Mouse (Mus musculus): ENCODE data around the gene Ptprd.

The Ptprd gene

DNA sequence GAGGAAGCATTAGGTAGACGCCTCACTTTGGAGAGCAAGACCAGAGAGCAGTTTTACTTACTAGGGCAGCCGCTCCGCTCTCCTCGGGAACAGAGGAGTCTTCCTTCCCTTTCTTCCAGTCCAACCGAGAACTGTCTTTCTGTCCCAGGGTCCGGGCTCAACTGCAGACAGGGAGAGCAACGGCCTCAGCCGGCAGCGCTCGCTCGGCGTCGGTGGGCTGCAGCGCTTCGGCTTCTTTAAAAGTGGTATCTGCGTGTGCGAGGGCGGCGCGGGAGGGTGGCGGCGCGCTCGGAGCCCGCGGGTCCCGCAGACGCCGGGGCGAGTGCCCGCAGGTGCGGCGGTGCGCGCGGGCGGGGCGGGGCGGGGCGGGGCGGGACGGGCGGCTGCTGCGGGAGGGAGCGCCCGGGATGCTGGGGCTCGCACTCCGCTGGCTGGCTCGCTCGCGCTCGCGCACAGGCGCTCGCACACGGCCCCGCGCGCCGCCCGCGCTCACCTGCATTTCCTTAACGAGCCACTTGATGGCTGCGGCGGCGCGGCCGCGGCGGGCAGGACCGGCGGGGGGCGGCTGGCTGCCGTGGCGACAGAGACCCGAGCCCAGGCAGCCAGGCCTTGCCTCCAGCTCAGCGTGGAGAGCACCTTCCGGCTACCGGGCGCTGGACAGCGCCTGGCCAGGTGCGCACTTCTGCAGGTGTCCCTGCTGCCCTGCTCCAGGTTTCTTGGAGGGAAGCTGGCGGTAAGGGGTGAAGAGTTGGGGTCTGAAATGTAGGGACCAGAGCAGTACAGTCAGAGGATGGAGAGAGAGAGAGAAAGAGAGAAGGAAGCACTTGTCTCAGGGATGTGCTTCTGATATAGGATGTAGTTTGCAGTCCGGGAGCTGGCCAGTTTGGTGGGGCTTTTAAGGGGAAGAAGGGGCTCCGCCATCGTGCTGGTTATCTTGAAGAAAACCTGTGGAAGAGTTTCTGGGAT lies at the start of gene Ptprd:
Gene Ptprd (minus strand): TSS at position 433 of the 966 bp plus-strand sequence.
- DNase-seq, result peak; percentile 68 to 80

DNA sequence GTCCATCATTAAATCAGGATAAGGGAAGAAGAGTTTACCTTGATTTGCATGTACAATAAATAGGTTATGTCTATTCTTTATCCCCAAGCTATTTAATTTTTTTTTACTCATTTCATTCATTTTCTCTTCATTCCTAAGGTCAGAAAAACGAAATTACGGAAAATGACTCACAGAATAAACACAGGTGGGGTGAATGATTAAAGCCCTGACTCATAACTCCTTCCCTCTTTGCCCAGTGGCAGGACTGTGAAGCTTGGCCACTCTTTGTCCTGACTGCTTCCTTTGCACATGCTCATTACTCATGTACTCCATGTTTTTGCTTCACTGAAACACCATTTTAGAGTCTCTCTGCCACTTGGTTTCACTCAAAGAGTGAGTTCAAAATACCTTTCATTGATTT lies 24.1 kb upstream of the Ptprd start:
- DNase-seq, result no peak

DNA sequence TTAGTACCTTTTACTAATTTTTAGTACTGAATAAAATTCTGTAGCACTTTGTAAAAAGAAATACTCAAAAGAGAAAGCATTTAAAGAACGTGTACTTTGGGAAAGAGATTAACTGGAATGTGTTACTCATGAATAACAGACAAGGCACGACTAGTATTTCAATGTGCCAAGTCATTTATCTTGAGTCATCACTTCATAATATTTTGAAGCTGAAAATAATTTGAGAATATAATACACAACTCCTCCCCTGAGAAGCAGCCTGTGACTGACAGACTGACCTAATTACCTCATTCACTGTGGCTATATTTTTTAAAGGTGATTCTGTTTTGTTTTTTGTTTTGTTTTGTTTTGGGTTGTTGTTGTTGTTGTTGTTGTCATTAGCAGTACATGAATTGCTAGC lies 23.6 kb upstream of the Ptprd start:
- no peak for DNase-seq

DNA sequence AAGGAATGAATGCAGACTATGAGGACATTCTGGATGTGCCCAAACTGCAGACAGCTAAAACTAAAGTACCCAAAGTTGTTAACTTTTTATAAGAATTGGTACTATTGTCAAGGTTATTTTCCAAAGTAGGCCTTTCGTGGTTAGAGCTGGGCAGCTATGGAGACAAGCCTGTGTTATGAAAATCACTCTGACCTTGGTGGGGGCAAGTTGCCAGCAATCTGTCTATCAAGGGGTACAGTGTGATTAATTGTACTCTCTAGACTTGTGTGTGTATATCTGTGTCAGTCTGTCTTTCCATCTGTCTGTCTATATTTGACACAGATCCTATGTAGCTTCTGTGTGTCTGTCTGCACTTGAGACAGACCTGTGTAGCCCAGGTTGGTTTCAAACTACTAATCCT lies 22.9 kb upstream of the Ptprd start:
- no peak for DNase-seq

DNA sequence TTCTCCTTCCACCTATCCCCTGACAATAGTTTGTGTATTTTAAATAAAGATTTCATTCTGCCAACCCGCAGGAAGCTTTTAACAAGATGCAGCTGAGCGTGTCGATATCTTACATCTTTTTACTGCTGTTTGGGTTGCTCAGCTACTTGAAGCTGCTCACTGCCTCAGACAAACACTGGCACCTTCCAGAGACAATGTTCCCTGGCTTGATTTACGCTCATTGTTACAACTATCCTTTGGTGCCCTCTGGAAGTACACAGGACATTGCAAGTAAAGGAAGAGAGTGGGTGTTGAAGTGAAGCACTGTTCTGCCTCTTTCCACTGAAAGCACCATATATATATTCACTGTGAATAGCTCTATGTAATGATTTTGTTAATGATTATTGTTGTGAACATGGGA lies 2.2 kb upstream of the Ptprd start:
- DNase-seq, result no peak

DNA sequence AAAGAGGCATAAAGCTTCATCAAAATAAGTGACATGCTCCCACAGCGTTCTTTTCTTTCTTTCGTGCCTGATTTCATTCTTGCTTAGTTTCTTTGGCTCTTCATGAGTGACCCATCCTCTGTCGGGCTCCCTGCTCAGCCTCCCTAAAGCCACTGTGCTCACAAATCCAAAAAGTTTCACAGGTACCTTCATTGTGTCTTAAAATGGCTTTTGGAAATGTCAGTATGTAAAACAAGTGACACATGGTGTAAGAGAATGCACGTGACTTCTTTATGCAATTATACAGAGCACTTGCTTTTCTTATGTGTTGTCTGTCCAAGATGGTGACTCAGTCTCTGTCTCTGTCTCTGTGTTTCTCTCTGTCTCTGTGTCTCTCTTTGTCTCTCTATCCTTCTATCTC lies 1.2 kb upstream of the Ptprd start:
- DNase-seq, result no peak

DNA sequence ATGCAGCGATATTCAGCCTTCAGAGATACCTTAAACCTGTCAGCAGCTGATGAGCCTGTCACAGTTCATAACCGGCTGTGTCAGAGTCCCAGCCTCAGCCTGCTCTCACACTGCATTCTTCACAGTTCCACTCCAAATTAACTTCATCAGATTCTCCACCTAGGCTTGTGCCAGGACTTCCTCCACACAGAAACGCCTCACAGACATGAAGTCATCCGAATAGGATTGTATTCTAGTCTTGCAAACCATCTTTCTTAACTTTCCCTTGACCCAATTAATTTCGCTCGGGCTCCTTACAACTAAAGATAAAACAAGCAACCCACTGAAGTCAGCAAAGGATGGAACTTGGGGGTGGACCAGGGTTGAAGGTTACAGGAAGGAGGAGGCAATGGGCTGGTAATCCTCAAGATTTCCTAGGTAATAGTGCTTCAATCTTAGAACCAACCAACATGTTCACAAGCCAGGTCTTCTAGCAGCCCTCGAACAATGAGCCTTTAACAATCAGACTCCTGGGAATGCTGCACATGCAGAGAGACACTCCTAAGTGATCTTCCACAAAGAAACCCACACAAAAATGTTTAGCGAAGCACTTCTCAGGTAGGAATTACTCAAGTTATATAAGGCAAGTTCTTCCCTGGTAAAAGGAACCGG lies 758 bp downstream of the Ptprd start:
- DNase-seq, result no peak

DNA sequence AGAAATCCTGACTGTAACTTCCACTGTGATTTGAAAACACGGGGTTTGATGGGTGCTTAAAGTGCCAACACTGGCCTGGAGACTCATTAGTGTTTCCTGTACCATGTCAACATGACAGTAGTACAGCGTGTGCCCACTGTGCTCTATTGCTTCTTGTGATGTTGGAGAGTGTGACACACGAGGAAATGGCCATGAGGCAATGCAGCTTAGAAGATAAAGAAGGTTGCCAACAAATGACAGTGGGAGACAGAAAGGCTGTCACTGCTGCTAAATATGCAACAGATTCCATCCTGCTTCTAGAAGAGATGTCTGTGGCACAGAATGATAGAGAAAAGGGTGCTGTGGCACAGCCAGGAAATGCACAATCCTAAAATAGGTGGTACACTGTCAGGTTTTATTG lies 6.7 kb downstream of the Ptprd start:
- DNase-seq, result no peak

DNA sequence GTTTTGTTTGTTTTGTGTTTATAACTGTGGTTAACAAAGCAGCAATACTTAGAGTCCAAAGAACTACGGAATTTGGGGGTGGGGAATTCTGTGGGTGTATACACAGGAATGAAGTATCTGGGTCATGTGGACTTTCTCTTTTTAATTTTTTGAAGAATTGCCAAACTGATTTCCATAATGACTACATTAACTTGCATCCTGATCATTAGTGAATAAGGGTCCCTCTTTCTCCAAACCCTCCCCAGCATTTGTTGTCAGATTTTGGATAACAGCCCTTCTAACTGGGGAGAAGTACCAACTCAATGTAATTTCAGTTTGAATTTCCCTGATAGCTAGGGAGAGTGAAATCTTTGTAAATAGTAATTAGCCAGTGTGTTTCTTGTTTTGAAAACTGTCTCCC lies 43.3 kb downstream of the Ptprd start:
- DNase-seq, result no peak

DNA sequence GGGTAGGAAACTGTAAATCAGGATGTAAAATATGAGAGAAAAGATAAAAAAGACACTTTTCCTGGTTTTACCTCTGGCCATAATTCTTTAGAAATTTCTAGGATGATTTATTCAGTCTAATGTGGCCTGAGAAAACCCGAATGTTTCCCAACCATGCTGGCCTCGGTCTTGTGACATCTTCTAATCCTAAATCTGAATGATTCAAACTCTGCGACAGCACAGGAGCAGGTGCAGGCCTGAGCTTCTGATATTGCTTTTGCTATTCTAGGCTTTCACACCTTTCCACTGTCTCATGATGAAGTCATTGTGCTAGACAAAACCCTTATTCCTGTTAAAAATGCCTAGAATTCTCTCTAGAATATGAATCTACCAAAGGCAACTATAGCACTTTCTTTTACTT lies 51.3 kb downstream of the Ptprd start:
- no peak for DNase-seq

DNA sequence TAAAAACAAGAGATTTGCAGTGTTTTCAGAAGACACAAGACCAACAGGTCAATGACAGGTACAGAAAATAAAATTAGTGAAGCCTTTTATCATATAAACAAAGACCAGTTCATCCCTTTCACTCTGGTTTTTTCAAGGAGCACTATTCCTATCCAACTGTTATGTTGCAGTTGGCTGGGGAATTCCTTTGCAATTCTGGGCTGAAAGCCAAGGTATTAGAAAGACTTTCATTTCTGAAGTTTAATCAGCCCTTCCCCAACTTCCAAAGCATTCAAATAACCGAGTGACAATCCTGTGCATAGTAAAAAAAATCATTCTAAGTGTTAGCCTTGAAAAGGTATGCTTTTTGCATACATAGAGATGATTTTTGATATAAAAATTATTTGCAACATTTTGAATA lies 61.2 kb downstream of the Ptprd start:
- DNase-seq, result no peak

DNA sequence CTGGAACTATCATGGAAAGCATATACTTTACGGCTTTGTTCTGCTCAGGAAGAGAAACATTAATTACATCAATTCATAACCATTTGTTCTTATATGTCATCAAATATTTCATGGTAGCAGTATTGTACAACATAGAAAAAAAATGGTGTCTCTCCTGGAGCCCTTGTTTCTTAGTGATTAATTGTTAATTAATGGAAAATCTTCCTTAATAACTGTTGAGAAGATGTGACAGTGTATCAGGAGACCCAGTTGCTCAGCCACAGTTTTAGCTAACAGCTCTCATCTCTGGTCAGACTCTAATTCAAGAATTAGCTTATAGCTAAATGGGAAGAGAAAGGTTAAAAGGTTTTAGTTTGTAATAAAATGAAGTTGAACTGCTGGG lies 69.0 kb downstream of the Ptprd start:
- no peak for DNase-seq

DNA sequence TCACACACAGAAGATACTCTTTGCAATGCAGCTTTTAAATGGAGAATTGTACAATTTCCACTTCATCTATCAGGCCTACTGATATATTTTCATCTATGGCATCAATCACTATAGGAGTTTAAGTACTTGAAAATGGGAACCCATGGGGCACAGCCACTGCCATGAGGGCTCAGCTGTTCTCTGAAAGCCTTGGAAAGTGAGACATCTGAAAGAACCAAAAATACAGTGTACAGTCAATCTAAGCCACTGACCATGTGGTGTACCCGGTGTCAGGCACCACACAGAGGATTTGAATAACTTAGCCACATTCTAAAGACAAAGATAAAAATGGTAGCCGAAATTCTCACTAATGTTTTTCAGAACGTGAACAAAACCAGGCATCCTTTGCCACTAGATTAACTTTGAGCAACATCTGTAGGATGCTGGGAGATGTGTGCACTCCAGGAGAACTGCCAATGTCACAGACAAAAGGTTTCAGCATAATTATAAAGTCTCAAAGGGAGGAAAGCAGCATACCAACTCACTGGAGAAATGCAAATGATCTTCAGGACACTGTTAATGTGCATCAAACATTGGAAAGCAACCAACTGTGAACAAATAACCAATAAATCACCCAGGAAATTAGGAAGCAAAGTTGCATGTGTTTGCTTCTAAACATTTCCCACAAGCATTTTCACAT lies 69.5 kb downstream of the Ptprd start:
- no peak for DNase-seq

DNA sequence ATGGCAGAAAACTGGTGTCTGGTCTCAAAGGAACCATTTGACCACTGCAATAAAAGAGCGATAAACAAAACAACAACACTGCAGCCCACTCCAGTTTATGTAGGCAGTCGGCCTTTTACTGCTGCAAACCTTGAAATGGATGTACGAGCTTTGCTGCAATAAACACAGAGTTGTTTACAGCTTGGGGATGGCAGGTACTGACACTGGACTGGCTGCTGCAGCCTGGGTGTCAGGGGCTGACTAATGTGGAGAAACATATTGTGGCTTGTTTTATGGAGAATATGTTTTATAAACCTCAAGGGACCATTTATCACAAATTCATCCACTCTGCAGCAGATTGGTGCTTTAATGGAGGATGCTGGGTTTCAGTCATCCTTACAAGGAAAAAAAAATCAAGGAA lies 100.9 kb downstream of the Ptprd start:
- no peak for DNase-seq

DNA sequence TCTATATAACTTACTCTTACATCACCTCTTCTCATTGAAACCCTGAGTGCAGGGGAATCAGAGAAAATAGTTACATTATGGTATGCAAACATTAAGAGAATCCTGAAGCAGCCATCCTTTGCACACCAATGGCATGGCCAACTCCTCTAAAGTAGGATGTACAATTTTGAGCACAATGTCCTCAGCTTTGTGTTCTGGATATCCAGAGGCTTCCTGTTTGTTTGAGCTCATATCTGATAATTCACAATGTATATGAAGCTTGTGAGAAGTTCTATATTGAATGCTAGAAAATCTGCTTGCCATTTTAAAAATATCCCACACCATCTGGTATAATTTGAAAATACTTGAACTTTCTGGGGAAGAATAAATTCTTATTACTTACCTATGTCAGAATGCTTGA lies 114.2 kb downstream of the Ptprd start:
- DNase-seq, result no peak

DNA sequence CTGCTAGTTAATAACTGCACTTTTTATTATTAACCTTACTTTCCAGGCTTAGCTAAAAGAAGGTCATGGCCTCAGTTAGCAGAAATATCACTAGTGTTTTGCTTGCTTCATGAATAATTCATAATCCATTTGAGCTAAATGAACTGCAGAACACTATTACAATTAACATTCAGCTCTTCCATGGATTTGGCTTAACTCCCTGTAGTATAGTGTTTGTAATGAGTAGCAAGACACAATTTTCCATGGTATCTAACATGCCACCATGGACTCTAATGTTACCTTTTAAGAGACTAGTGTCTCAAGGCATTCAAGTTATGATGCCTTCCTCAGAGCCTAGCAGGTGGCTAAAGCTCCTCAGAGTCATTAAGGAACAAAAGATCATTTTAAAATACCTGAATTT lies 129.0 kb downstream of the Ptprd start:
- DNase-seq, result no peak

DNA sequence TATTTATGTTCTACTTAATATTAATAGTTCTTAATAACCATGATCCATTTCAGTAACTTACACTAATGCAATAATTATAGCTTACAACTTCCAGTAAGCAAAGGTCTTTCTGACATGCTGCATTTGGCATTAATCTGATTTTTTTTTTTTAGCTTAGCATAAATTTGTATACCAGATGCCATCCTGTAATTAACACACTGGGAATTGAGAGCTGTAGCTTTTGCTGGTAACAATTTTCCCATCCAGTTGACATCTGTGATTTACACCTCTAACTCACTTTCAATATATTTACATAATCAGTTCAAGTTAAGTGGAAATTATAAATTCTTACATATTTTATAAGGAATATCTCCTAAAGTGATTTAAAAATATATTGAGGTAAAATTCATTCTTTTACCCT lies 134.3 kb downstream of the Ptprd start:
- no peak for DNase-seq

DNA sequence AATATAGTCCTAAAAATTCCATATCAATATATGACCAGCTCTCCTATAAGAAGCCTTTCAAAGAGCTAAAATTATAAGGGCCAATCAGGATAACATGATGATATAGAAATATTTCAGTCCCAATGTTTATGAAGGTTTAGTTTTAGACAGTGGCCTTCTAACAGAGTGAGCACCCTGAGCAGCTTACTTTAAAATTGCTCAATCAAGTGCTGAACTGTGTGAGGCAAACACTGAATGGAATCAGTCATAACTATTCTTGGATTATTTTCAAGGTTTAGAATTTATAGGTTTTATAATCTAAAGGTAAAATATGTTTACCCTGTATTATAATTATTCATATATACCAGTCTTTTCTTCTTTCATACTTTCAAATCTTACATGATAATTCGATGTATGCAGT lies 134.7 kb downstream of the Ptprd start:
- no peak for DNase-seq

DNA sequence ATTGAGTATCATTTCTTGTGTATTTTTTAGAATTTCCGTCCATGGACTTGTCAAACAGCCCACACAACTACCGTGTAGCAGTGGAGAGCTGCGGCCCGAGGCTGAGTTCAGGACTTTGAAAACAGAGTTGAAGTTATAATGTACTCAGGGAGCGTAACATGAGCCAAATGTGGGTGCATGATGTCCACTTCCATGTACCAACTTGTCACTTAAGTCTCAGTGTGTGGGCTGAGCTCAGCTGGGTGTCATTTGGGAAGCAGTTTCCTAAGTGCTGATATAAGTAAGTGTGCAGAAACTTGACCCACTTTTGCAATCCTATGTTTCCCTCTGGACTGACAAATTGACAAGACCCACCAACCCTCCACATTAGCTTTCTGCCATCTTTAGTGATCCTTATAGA lies 173.4 kb downstream of the Ptprd start:
- no peak for DNase-seq

DNA sequence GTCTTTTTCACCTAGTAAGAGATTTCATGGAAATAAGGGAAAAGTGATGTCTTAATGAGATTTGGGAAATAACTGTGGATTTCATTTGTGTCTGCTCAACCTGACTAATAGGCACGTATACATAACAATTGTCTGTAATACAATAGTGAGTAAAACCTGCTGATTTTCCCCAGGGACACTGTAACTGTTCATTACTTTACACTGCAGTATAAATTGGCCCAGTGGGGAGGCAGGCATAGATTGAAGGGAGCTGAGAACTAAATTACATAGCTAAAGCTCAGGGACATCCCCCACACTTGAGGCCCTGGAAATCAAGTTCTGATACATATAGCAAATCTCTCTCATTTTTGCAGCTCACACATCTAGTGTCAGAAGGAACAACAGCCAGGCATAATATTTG lies 209.7 kb downstream of the Ptprd start:
- no peak for DNase-seq

DNA sequence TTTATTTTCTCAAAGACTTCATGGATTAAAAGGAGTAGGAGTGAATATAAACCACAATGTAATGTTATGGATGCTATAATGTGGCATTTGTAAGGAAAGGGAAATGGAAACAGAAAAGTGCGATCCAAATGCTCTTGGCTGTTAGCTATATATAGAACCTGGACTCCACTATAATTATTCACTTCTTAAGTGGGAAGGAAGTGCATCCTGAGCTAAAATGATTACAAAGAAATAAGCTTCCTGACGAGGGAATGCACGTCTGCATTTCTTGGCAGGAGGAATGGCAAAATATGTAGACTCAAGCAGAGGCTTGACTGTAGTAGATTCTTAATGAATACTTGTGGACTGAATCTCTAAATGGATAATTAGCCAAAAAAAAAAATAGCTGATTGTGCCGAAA lies 219.1 kb downstream of the Ptprd start:
- DNase-seq, result no peak

DNA sequence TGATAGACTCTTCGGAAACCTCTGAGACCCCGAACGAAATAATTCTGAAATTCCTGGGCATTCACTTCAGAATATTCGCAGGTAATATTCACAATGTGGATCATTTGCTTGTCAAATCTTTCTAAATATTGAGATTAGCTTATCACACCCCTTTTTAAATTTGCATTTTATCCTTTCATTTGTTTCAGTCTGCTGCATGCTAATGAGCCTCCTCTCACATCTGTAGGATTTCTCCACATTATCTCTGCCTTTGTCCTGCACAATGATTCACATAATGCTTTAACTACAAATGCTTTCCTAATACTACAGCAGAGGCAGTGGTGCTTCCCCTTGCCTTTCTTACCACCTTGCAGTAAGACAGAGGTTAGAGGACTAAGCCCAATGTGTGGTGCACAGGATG lies 229.7 kb downstream of the Ptprd start:
- no peak for DNase-seq

DNA sequence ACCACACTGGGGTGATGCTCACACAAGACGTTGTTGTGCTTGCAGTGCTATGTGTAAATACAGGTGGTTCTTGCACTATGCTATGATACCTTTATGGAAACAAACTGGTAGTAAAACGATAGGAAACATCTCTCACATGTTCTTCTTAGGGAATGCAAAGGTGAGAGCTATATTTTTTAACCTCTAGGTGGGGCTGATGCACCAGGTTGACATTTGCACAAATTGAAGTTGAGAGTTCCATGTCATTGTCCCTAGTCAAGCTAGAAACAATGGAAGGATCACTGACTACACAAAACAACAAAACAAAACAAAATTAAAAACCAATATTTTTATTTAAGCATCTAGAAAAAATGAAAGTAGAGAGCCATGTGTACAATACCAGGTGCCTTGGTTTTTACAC lies 250.1 kb downstream of the Ptprd start:
- DNase-seq, result peak in 1 of 2 experiments; percentile 3

DNA sequence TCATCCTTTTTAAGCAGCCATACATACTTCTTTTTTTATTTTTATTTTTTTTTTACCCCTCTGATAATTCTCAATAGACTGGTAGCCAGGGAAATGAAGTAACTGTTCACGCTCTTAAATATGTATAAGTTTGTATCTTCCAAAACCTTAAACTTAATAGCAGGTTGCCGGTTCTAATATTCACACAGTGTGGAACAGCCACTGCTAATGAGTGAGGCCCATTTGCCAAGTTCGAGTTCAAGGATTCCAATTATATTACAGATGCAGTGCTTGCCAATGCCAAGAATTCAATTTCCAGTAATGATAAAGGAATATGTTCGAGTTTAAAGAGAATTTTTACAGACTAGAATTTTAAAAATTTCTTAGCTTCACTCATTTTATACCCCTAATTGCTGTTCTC lies 322.3 kb downstream of the Ptprd start:
- no peak for DNase-seq
